Mouse (Mus musculus) embryo, embryonic 10.5 days (tissue): Measurements from ENCODE around the gene BC025920.

ENCODE experiments used
- DNase-seq: peaks from one replicate; pipeline ENCODE4 v3.0.0-alpha.2; 2015; ENCODE audit warnings: low spot score

The BC025920 gene

DNA sequence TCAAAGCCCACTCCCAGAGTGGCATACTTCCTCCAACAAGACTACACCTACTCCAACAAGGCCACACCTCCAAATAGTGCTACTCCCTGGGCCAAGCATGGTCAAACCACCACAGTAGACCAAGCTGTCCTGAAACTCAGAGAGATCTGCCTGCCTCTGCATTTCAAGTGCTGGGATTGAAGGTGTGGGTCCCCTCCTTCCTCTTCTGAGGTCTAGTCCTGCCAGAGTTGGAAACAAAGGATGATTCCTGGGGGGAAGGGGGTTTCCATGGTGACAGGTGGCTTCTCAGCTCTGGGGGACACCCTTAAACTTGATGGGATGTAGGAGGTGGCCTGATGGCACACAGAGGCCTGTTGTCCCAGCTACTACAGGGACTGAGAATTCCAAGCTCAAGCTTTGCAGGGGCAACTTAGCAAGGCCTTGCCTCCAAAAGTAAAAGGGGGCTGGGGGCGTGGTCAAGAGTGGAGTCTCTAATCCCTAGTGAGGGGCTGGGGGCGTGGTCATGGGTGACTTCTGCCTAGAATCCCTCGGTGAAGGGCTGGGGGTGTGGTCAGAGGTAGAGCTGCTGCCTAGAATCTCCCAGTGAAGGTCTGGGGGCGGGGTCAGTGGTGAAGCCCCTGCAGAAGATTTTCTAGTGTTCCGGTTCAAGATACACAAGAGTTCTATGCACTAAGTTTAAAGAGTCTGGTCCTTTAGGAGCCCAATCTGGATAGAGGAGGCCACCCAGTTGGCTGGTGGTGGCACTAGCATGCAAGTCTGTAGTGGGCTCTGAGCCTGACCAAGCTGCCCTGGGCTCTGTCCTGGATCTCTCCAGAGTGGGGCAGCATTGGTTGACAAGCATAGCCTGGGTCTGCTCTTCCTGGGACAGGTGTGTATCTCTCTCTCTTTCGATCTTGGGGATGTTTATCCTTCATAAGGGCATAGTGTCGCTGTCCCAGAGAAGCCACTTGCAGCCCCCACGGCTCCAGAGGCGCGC, 31.7 kb upstream of the BC025920 start, which contains the start of gene Tle2:
TSS of gene Tle2 (plus strand) at position 481 of the 976 bp plus-strand sequence.
- peak; percentile 45 for DNase-seq

GRCm38 (mm10) chr10:81575208-81575631, 30.9 kb upstream of the BC025920 start:
- DNase-seq = peak; percentile 64

GRCm38 (mm10) chr10:81575695-81576094, 30.4 kb upstream of the BC025920 start:
- DNase-seq = no peak

DNA sequence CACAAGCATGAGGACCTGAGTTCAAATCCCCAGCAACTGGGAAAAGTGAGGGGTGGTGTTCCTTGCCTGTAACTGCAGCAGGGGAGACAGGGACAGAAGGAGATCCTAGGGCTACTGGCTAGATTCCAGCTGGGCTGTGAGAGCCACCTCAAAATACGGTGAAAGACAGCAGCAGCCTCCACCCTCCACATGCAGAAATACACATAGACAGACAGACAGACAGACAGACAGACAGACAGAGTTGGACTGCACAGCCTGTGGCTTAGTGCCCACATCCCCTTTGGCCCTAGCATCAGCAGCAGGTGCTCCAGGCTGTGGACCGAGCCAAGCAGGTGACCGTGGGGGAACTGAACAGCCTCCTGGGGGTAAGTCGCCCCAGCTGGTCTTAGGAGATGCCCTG, 26.1 kb upstream of the BC025920 start:
- DNase-seq = no peak

- no peak for DNase-seq
Observed at GRCm38 (mm10) chr10:81580441-81581070, 25.5 kb upstream of the BC025920 start.

- DNase-seq = no peak
Observed at GRCm38 (mm10) chr10:81583347-81583746, 22.7 kb upstream of the BC025920 start.

DNA sequence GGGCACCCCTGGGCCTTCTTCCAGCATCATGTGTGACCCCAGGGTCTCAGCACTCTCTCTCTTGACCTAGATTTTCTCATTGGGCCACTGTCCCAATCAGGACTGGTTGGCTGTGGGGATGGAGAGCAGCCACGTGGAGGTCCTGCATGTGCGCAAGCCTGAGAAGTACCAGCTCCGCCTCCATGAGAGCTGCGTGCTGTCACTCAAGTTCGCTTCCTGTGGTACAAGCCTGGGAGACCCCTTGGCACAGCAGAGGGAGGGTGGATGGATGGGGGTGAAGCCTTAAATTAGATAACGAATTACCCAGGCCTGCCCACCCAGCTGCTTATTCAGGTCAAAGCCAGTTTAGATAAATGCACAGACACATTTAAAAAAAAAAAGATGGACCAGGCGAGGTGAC, 17.3 kb upstream of the BC025920 start:
- DNase-seq = no peak

- no peak for DNase-seq
Observed at GRCm38 (mm10) chr10:81591846-81592245, 14.2 kb upstream of the BC025920 start.

DNA sequence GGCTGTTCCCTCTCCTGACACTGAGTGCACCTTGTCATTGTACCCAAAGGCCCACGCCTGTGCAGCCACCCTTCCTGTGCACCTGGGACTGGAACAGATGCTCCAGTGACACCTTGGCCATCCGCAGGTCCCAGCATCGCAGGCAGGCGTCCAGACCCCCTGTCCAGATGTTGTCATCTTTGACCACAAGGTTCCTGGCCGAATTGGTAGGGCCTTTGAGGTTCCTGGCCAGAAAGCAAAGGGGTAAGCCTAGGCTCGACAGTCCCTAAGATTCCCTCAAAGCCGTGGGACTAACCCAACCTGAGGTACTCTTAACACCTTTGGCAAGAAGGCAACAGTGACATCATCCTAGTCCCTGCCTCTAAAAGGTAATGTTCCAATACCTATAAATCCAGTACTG, 13.4 kb upstream of the BC025920 start:
- DNase-seq = no peak

- DNase-seq = no peak
Observed at GRCm38 (mm10) chr10:81593223-81593622, 12.8 kb upstream of the BC025920 start.

DNA sequence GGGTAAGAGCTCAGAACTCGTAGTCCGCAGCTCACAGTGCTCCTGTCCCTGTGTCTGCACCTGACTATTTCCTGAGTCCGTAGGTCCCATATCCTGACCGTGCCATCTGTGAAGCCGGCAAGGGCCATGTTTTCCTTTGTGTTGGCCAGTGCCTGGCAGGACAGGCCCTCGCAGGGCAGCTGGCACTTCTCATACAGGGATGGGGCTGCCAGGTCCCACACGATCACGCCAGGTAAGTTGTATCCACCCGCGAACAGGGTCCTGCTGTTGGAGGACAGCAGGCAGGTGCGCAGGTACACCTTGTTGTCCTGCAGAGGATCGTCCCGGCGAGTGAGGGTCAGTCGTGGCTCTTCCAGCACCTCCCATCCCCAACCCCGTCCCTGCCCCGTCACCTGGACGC, 12.1 kb upstream of the BC025920 start:
- DNase-seq = no peak

DNA sequence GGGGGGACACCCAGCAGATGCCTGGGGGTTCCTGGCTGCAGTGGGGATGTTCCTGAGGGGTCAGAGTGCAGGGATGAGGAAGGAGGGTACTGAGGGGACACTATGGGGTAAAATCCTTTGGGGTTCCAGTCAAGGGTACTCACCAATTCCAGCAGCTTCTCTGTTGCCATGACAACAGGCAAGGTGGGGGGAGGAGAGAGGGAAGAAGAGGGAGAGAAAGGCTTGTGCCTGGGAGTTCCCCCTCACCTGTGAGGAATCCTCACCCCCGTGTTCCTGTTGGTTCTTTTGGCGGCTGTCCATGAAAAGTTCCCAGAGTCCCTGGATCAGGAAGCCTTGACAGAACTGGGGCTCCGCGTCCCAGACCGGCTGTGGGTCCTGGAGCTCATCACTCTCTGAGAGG, 10.5 kb upstream of the BC025920 start:
- DNase-seq = no peak

DNA sequence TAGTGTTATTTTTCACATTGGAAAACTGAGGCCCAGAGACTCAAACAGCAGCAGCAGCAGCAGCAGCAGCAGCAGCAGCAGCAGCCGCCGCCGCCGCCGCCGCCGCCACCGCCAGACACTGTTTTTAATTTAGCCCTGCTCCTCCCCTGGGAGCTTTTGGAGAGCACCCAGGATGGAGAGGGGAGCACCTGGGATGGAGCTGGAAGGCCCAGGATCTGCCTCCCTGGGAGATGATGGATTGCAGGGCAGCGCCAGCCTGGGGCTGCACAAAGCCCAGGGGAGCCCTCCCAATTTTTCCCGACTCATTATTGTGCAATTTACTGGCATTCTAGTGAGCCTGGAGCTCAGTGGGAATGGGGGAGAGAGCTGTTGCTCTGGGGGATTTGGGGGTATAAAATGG, 9.5 kb upstream of the BC025920 start:
- peak; percentile 40 for DNase-seq

DNA sequence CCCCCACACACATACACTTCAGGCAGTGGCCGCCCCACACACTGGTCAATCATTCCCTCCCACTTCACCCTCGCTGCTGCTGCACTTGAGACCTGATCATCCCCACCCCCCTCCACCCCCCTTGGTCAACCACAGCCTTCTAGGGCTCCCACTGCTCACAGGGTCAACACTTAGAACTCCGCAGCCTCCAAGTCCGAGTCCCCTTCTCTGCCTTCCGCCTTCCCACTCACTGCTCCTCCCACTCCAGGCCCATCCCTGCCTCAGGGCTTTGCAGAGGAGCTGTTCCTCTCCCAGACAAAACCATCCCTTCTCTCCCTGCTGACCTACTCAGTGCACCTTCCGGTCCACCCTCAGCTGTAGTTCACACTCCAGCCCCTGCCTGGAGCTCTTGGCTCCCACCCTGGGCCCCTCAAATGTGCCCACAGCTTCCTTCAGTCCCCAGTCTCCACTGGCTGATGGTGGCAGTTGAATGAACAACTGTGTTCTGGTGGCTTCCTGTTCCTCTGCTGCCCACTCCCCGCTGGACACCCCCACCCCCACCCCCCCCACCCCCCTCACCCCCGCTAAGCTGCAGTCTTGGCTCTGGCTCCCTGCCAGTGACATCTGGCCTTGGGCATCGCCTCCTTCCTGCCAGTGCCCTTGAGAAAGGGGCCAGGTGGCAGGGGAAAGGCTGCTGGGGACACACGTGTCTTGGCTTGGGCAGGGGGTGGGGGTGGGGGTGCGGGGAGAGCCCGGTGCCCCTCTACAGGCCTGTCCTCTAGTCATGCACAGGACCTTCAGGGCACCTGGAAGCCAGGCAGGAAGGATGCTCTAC, 8.7 kb upstream of the BC025920 start:
- peak; percentile 61 for DNase-seq

- DNase-seq = no peak
Observed at GRCm38 (mm10) chr10:81598342-81598741, 7.7 kb upstream of the BC025920 start.

GRCm38 (mm10) chr10:81598871-81599270, 7.2 kb upstream of the BC025920 start:
- no peak for DNase-seq

GRCm38 (mm10) chr10:81599630-81600029, 6.4 kb upstream of the BC025920 start:
- no peak for DNase-seq

DNA sequence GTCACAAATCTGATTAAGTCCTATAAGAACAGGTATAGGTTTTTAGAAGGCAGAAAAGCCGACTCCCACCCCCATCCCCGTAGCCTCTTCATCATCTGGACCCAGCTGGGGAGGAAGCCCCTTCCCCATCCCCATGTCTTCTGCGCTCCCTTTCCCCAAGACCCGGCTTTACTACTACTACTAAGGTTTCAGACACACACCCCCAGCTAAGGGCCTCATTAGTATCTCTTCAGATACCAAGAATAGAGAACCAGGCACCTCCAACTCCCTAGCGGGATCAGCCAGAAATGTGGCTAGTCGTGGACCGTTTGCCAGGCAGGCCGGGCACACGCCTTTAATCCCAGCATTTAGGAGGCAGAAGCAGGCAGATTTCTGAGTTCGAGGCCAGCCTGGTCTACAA, 6.0 kb upstream of the BC025920 start:
- peak; percentile 30 for DNase-seq

DNA sequence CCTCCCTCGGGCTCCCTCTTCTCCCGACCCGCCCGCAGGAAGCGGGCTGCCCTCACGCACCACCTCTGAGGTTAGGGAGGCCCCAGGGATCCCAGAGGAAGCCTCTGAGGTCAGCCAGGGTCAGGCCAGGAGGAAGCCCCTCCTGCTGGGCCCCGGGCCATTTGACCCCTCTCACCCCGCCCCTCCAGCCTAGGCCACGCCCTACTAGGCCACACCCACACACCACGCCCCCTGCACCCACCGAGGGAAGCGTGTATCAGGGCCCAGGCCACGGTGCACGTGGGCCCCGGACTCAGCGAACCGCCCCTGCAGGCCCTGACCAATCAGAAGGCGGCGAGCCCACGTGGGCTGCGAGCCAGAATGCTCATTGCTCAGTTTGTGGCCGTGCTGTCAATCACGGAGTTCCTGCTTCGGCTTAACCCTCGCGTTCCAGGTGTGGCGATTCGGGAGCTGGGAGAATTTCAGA, 5.3 kb upstream of the BC025920 start, which contains the start of gene Tle6:
TSS of gene Tle6 (minus strand) at position 336 of the 466 bp plus-strand sequence.
- peak; percentile 99 for DNase-seq

- DNase-seq = no peak
Observed at GRCm38 (mm10) chr10:81601396-81601905, 4.6 kb upstream of the BC025920 start.

DNA sequence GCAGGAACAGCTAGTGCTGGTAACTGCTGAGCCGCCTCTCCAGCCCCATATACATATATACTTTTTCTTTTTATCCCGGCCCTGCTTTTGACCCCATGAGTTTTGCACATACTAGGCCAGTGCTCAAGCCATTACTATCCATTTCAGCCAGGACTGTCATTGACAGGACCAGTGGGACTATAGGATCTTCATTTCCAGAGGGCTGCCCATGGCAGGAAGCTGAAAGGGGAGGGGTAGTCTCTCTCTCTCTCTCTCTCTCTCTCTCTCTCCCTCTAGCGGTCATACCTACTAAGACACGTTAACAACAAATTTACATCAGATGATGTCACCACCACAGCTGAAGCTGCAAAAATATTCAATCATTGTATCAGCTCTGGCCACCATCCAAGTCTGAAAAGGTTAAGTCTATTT, 3.3 kb upstream of the BC025920 start:
- peak; percentile 87 for DNase-seq
